Mouse (Mus musculus) hindbrain, embryonic 12.5 days (tissue): Measurements from ENCODE around the gene Ppp2r1b. TPM values are rescaled to one million over a fixed set of nuclear protein-coding genes. Genes with fewer than 3 reads are reported as not detected.

Experiments used
- ATAC-seq: fragments of 200-750 bp; cut with Nextera tagmentation; 2 replicates; pipeline ENCODE4 v1.8.0; 2017; ENCODE audit warnings: moderate TSS enrichment; ENCODE audit not compliant: low FRiP score
- H3K27ac ChIP-seq: fragments of 300-500 bp; sonication (generic); 2 replicates; pipeline ENCODE4 v1.5.1; 2016; ENCODE audit warnings: mild to moderate bottlenecking
- H3K27me3 ChIP-seq: fragments of 300-500 bp; sonication (generic); 2 replicates; pipeline ENCODE4 v1.6.1; 2016; ENCODE audit warnings: mild to moderate bottlenecking
- H3K36me3 ChIP-seq: fragments of 300-500 bp; sonication (generic); 2 replicates; pipeline ENCODE4 v1.6.1; 2016; ENCODE audit warnings: mild to moderate bottlenecking
- H3K4me1 ChIP-seq: fragments of 300-500 bp; sonication (generic); 2 replicates; pipeline ENCODE4 v1.6.1; 2016
- H3K4me2 ChIP-seq: fragments of 300-500 bp; sonication (generic); replicated peaks from 2 replicates; pipeline ENCODE4 v1.6.1; 2016; ENCODE audit warnings: mild to moderate bottlenecking
- H3K4me3 ChIP-seq: fragments of 300-500 bp; sonication (generic); 2 replicates; pipeline ENCODE4 v1.5.1; 2016; ENCODE audit warnings: mild to moderate bottlenecking
- H3K9ac ChIP-seq: fragments of 300-500 bp; sonication (generic); 2 replicates; pipeline ENCODE4 v1.6.1; 2016; ENCODE audit warnings: mild to moderate bottlenecking, moderate library complexity
- H3K9me3 ChIP-seq: fragments of 300-500 bp; sonication (generic); replicated peaks from 2 replicates; pipeline ENCODE4 v1.6.1; 2016; ENCODE audit warnings: mild to moderate bottlenecking
- WGBS: fragments of 180-500 bp; shearing (Covaris S2); methylation state at CpG from one replicate; pipeline ENCODE4 v1.1.7; 2016; 5-methylcytosine and 5-hydroxymethylcytosine counted together
- polyA plus RNA-seq: library from polyadenylated mRNA; unstranded; fragments of >200 nt; fragmentation: Nextera tagmentation; extraction: Ambion mirVana; gene quantifications from 2 replicates; pipeline ENCODE4 v1.2.1, GENCODE M21; 2016

The Ppp2r1b gene
- polyA plus RNA-seq: 87.6 and 90.5 TPM in 2 replicates

DNA sequence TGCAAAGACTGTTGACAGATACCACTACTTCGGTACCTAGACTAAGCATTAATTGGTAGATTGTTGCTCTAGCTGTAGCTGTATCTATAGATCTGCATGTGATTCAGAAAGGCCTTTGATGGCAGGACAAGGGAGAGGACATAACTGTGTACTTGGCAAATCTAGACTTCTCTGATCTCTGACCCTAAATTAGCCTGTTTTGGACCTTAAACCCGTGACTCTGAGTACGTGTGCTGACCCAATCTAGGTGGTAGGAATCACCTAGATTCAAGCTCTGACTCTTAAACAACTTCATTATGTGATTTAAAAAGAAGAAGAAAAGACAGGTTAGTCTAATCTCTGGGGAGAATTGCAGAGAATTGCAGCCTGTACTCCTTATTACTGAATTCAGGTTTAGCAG, at the start of gene Ppp2r1b:
Gene Ppp2r1b, plus strand, starts transcription at position 221 of the 400 bp plus-strand sequence.
- 98% methylated on average over 3 of the region's 3 CpGs for WGBS
- no peaks in the 10 kb centered on the region for H3K4me1 ChIP-seq
- no peak within 1 kb of the TSS for H3K9ac ChIP-seq
- H3K27ac ChIP-seq: no peak within 1 kb of the TSS
- ATAC-seq: no peak
- H3K4me2 ChIP-seq: no peak within 1 kb of the TSS
- H3K36me3 ChIP-seq: peaks cover 14% of the 10 kb centered on the region
- no peaks in the 10 kb centered on the region for H3K9me3 ChIP-seq
- H3K4me3 ChIP-seq: no peak within 1 kb of the TSS
- no peaks in the 10 kb centered on the region for H3K27me3 ChIP-seq

DNA sequence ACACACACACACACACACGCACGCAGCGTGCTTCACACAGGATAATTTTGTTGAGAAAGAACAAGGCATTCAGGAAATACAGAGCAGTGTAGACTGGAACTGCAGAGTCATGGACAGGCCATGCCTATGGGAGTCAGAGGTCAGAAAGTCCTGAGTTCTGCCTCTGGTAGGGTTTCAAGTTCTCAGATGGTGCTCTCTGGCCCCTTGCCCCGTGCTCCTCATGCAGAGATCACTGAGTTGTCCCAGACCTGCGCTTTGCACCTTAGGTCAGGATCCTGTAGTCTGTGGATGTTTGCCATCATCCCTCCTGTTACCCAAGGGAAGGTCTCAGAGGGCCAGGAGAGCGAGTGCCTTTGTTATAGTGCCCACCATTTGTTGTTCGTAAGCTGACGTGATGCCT, 48.3 kb upstream of the Ppp2r1b start:
- Histone ChIP-seq H3K4me3 (no peak overlapping the region), H3K27me3 (no peaks in the 10 kb centered on the region), H3K9ac (no peak overlapping the region), H3K36me3 (peaks cover 45% of the 10 kb centered on the region), H3K9me3 (no peaks in the 10 kb centered on the region), H3K27ac (no peak overlapping the region), H3K4me2 (no peak overlapping the region), H3K4me1 (no peaks in the 10 kb centered on the region)
- 89% methylated on average over 8 of the region's 8 CpGs for WGBS
- no peak for ATAC-seq

DNA sequence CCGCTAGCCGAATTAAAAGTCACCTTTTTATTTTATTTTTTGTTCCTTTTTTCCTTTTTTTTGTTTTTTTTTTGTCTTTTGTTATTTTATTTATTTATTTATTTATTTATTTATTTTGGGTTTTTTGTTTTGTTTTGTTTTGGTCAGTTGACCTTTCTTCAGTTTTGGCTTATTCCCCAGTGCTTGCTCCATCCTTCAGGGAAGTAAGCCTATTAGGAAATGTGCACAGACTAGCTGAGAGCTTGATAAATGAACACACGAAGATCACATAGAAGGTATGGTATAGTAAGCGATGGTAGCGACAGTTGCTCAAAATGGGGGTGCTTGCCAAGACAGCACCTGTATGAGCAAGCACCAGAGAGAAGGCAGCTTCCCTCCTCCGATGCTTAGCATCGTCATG, 47.5 kb upstream of the Ppp2r1b start:
- Histone ChIP-seq H3K9ac (no peak overlapping the region), H3K27me3 (no peaks in the 10 kb centered on the region), H3K4me1 (no peaks in the 10 kb centered on the region), H3K27ac (no peak overlapping the region), H3K4me3 (no peak overlapping the region), H3K9me3 (no peaks in the 10 kb centered on the region), H3K36me3 (peaks cover 46% of the 10 kb centered on the region), H3K4me2 (no peak overlapping the region)
- WGBS: 98% methylated on average over 7 of the region's 7 CpGs
- no peak for ATAC-seq

DNA sequence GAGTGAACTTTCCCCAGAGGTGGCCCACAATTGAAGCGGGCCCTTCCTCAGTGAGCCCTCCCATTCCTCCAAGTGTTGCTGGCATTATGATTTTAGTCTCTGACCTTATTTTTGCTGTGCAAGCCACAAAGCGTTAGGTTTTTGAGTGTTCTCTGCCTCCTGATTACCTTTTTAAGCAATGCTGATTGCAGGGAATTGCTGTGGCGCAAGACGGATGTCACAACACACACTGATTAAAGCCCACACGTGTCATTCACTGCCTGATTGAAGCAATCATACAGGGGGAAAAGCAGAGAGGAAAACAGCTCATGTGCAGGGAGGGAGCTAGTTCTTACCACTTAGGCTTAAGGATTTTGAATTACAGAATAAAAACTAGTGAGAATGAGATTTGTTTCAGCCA, 46.7 kb upstream of the Ppp2r1b start:
- H3K27ac ChIP-seq: no peak overlapping the region
- no peak overlapping the region for H3K9ac ChIP-seq
- 90% methylated on average over 5 of the region's 5 CpGs for WGBS
- no peak overlapping the region for H3K4me2 ChIP-seq
- H3K4me3 ChIP-seq: no peak overlapping the region
- no peaks in the 10 kb centered on the region for H3K9me3 ChIP-seq
- peaks cover 50% of the 10 kb centered on the region for H3K36me3 ChIP-seq
- no peak for ATAC-seq
- no peaks in the 10 kb centered on the region for H3K27me3 ChIP-seq
- H3K4me1 ChIP-seq: no peaks in the 10 kb centered on the region

DNA sequence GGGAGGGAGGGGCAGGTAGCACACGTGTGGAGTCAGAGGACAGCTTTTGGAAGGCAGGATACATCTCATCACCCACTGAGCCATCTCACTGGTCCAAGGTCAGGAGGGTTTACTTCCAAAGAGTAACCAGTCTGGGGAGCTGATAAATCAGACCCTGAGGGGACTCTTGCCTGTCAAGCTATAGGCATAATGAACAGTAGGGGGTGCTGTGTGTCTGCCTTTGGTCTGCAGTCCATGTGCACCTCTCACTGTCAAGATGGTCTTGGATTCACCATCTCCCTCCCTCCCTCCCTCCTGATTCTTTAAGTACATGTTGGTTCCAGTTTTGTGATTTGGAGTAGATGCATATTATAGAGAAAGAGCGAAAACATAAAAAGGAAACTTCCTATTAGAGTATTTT, 44.1 kb upstream of the Ppp2r1b start:
- Histone ChIP-seq H3K4me3 (no peak overlapping the region), H3K27ac (no peak overlapping the region), H3K4me1 (no peaks in the 10 kb centered on the region), H3K27me3 (no peaks in the 10 kb centered on the region), H3K36me3 (peaks cover 48% of the 10 kb centered on the region), H3K9me3 (no peaks in the 10 kb centered on the region), H3K4me2 (no peak overlapping the region), H3K9ac (no peak overlapping the region)
- WGBS: 55% methylated on average over 2 of the region's 2 CpGs
- no peak for ATAC-seq

DNA sequence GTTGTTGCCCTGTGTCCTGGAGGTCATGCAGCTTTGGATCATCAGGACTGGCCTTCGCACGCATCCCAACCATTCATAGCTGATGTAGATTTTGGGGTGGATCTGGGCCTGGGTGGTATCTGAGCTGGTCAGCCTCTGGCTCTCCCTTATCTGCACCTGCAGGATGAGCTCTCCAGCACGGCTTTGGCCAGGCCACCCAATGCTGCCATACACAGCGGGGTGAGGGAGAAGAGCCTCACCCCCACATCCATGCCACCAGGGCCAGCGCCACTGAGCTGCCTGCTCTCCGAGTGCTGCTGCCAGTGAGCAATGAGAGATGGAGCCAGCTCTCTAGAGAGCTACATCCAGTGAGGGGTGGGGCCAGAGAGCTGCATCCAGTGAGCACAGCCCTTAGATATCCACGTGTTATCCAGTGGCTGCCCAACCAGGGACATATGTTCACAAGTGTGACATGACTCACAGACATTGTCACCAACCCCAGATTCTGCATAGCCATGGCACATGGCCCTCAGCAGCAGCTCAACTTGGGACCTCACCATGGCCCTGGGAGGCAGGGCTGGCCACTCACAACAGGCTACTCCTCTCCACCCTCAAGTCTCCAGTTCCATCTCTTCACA, 41.9 kb upstream of the Ppp2r1b start:
- Histone ChIP-seq H3K4me2 (no peak overlapping the region), H3K27me3 (no peaks in the 10 kb centered on the region), H3K4me1 (no peaks in the 10 kb centered on the region), H3K9me3 (no peaks in the 10 kb centered on the region), H3K9ac (no peak overlapping the region), H3K4me3 (no peak overlapping the region), H3K36me3 (peaks cover 61% of the 10 kb centered on the region), H3K27ac (no peak overlapping the region)
- 87% methylated on average over 7 of the region's 7 CpGs for WGBS
- no peak for ATAC-seq

DNA sequence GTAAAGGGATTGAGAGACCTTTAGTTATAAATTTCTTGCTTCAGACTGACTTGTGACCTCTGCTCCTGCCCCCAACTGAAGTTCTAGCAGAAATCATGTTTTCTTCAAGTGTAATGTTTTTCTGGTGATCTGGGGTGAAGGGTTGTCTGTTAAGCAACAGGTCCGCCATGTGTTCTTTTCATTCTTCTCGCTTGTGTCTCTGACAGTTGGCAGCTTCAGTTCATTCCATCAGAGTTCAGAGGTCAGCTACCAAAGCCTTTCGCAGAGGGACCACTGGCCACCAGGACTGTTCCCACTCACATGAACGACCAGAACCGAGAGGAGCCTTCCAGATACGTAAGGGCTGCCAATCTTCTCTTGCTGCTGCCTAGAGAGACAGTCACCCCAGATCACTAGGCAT, 36.6 kb upstream of the Ppp2r1b start:
- no peak for ATAC-seq
- H3K27ac ChIP-seq: no peak overlapping the region
- no peak overlapping the region for H3K4me2 ChIP-seq
- no peaks in the 10 kb centered on the region for H3K27me3 ChIP-seq
- peaks cover 56% of the 10 kb centered on the region for H3K36me3 ChIP-seq
- WGBS: 78% methylated on average over 6 of the region's 6 CpGs
- no peak overlapping the region for H3K4me3 ChIP-seq
- no peak overlapping the region for H3K9ac ChIP-seq
- no peaks in the 10 kb centered on the region for H3K4me1 ChIP-seq
- H3K9me3 ChIP-seq: no peaks in the 10 kb centered on the region

DNA sequence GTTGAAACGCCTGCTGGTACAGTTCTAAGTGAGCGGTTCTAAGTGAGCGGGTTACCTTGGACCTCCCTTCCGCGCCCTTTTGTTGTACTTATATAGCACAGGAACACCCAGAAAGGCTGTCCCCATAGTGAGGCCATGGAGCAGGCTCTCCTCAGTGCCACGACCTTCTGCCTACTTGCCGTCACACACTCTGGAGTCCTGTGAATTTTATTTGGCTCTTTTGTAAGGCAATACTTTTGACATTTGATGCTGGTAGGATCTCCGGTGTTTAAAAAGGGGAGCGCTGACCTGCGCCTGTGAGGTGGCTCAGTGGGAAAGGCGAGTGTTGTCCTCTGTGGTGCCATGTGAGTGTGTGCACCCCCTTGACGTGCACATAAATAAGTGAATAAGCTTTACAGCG, 36.0 kb upstream of the Ppp2r1b start:
- H3K9me3 ChIP-seq: no peaks in the 10 kb centered on the region
- no peak overlapping the region for H3K27ac ChIP-seq
- no peaks in the 10 kb centered on the region for H3K27me3 ChIP-seq
- WGBS: 92% methylated on average over 13 of the region's 13 CpGs
- H3K9ac ChIP-seq: no peak overlapping the region
- H3K4me3 ChIP-seq: no peak overlapping the region
- H3K4me1 ChIP-seq: no peaks in the 10 kb centered on the region
- peaks cover 59% of the 10 kb centered on the region for H3K36me3 ChIP-seq
- H3K4me2 ChIP-seq: no peak overlapping the region
- ATAC-seq: no peak

DNA sequence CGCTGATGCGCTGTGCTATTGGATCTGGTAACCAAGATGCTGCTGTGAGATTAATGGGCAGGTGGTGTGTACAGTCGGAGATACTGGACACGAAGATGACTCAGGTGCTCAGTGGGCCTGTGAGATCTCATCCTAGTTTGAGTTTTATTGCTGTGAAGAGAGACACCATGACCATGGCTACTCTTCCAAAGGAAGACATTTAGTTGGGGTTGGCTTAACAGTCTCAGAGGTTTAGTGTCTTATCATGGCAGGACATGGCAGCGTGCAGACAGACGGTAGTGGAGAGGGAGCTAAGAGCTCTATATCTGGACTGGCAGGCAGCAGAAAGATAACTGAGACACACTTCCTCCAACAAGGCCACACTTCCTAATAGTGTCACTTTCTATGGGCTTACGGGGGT, 33.9 kb upstream of the Ppp2r1b start:
- WGBS: 95% methylated on average over 7 of the region's 7 CpGs
- no peaks in the 10 kb centered on the region for H3K9me3 ChIP-seq
- ATAC-seq: no peak
- H3K9ac ChIP-seq: no peak overlapping the region
- H3K4me3 ChIP-seq: no peak overlapping the region
- no peak overlapping the region for H3K4me2 ChIP-seq
- H3K27me3 ChIP-seq: no peaks in the 10 kb centered on the region
- H3K4me1 ChIP-seq: no peaks in the 10 kb centered on the region
- no peak overlapping the region for H3K27ac ChIP-seq
- peaks cover 53% of the 10 kb centered on the region for H3K36me3 ChIP-seq

DNA sequence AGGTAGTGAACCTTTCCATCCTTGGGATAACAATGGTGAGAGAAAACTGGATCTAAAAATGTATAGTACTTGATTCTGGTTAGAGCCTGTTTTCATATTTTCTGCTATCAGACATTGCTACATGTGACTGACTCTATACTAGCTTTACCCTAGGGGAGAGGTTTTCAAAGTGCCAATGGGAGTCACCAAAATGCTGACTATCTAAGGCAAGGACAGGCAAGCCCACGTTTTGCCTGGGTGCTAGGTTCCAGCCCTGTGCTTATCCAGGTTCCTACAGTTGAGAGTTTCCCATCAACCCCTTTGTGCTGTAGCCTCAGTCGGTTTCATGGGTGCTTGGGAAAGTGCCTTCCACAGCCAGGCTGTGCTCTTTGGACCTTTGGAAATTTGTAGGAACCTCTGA, 33.4 kb upstream of the Ppp2r1b start:
- ATAC-seq: no peak
- WGBS: 83% methylated on average over 2 of the region's 2 CpGs

DNA sequence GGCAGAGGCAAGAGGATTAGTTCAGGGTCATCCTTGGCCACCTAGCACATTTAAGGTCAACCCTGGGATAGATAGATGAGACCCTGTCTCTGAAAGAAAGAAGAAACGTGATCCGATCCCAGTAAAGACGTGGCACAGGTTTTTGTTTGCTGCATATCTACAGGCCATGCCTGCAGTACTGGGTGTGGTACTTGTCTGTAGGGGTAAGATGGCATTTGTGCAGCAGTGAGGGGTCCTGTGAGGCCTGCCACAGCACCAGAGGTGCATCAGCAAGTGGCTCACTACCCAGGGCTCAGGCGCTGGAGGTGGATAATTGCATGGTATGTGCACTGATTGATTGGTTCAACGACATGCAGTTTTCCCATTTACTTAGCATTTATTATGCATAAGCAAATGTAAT, 31.3 kb upstream of the Ppp2r1b start:
- H3K27ac ChIP-seq: no peak overlapping the region
- peaks cover 47% of the 10 kb centered on the region for H3K36me3 ChIP-seq
- no peak overlapping the region for H3K4me3 ChIP-seq
- no peaks in the 10 kb centered on the region for H3K4me1 ChIP-seq
- ATAC-seq: no peak
- H3K27me3 ChIP-seq: no peaks in the 10 kb centered on the region
- no peak overlapping the region for H3K9ac ChIP-seq
- WGBS: 94% methylated on average over 5 of the region's 5 CpGs
- no peaks in the 10 kb centered on the region for H3K9me3 ChIP-seq
- no peak overlapping the region for H3K4me2 ChIP-seq

More for the DNA sequence above, 33.4 kb upstream of the Ppp2r1b start:
- Histone ChIP-seq H3K27me3 (no peaks in the 10 kb centered on the region), H3K9me3 (no peaks in the 10 kb centered on the region), H3K4me1 (no peaks in the 10 kb centered on the region), H3K4me2 (no peak overlapping the region), H3K27ac (no peak overlapping the region), H3K9ac (no peak overlapping the region), H3K36me3 (peaks cover 54% of the 10 kb centered on the region), H3K4me3 (no peak overlapping the region)

DNA sequence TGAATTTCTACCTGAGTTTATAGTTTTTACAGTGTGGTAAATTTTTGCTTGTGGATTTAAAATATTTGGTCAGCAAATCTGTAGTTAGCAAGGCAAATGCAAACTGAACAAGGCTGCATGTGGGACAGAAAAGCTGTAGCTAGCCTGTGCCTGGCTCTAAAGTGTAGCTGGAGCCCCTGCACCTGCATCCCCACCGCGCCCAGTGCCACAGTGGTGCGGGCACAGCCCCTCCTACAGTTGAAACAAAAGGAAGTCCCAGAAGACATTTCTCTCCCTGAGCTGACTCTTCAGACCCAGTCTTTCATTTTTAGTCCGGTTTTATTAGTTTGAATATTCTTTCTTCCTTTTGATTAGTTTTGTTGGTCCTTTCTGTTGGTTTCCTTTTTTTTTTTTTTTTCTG, 29.4 kb upstream of the Ppp2r1b start:
- 99% methylated on average over 4 of the region's 4 CpGs for WGBS
- H3K4me2 ChIP-seq: no peak overlapping the region
- H3K36me3 ChIP-seq: peaks cover 46% of the 10 kb centered on the region
- no peaks in the 10 kb centered on the region for H3K4me1 ChIP-seq
- ATAC-seq: no peak
- no peaks in the 10 kb centered on the region for H3K9me3 ChIP-seq
- no peak overlapping the region for H3K9ac ChIP-seq
- H3K27ac ChIP-seq: no peak overlapping the region
- H3K4me3 ChIP-seq: no peak overlapping the region
- no peaks in the 10 kb centered on the region for H3K27me3 ChIP-seq

DNA sequence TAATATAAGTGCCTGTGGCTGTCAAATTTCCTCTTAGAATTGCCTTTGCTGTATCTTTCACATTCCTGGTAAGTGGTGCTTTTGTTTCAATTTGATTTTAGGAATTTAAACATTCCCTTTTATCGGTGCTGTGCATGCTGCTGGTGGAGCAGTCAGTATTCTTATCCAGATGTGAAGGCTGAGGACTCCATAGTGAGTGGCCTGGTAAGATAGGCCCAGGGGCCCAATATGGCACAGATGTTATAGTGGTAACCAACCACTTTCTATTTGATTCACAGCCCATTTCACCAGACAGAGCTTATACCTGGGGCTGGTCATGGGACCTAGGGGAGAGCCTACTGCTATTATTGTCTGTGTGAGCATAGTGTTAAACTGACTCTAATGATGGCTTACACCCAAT, 28.6 kb upstream of the Ppp2r1b start:
- Histone ChIP-seq H3K4me1 (no peaks in the 10 kb centered on the region), H3K4me3 (no peak overlapping the region), H3K27me3 (no peaks in the 10 kb centered on the region), H3K27ac (no peak overlapping the region), H3K36me3 (peaks cover 46% of the 10 kb centered on the region), H3K4me2 (no peak overlapping the region), H3K9me3 (no peaks in the 10 kb centered on the region), H3K9ac (no peak overlapping the region)
- WGBS: 95% methylated on average over 1 of the region's 1 CpGs
- ATAC-seq: no peak
